Mouse (Mus musculus) testis, postnatal 14 days (tissue): ENCODE measurements around the gene Fjx1.

Experiments used
- DNase-seq: peaks from one replicate; pipeline ENCODE4 v3.0.0; 2021; ENCODE audit warnings: low spot score

Gene Fjx1

DNA sequence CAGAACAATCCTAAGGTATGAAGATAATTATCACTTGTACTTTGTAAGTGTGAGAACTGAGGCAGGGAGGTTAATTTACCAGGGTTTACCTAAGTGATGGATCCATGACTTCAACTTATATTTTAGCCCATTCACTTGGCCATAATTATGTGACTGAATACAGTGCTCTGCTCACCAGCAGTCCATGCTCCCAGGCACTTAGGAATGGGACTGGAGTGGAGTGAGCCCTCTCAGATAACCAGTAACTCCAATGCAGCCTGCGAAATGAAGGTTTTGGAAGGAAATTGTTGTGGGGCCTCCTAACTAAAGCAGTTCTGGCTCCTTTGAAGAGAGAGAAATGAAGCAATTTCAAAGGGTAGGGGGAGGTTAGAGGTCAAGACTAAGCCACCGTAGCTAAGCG is 25.9 kb downstream of the Fjx1 start:
- no peak for DNase-seq

DNA sequence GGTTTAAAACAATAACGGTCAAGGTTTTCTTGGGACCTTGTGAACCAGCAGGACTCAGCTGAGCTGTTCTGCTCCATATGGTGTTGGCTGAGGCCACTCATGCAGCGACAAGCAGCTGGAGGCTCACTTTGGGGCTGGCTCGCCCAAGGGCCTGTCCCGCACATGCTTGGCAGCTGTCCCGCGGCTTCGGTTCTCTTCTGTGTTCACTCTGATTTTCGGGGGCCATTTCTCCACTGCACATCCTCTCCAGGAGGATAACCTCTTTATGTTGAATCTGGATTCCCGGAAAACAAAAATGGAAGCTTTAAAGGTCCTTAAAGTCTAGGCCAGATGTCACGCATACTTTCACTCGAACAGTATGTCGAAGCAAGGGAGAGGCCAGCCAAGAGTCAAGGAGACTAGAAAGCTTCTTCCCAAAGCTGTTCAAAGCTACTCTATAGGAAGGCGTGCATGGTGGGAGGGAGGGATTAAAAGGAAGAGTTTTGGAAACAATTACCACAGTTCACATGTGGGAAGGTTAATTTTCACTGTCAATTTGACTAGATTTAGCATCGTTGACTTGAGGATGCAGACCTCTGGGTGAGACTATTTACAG is 36.1 kb downstream of the Fjx1 start:
- DNase-seq = no peak

DNA sequence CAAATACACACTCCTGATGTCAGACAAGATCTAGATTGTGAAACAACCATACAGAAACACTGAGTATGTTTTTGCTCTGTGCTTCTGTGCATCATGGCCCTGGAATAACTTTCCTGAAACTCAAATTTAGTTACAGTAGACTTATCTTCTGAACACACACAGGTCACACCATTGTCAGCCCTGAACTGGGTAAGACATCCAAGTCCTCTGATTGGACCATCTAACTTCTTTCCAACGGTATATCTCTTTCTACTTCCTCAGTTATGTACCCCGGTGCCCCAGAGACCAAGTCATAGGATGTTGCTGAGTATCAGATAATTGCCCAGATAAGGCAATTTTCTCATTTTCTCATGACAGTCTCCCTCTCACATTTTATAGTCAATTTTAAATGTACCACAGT is 39.6 kb downstream of the Fjx1 start:
- DNase-seq = no peak

DNA sequence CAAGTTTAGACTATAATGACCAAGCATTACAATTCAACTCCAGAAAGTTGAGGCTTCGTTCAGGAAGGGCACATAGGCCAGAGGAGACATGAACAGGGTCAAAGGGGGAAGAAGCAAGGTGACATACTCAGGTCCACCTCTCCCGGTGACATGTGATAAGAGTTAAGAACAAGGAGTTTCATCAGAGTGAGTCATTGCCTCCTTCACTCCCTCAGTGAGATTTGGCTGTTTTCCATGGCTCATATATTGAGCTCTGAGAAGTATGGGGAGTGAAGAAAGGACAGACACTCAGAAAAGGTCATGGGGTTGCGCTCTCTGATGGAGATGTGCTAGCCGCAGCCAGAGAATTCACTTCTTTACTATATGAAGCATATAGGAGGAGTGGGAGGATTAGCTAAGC is 41.7 kb downstream of the Fjx1 start:
- no peak for DNase-seq

DNA sequence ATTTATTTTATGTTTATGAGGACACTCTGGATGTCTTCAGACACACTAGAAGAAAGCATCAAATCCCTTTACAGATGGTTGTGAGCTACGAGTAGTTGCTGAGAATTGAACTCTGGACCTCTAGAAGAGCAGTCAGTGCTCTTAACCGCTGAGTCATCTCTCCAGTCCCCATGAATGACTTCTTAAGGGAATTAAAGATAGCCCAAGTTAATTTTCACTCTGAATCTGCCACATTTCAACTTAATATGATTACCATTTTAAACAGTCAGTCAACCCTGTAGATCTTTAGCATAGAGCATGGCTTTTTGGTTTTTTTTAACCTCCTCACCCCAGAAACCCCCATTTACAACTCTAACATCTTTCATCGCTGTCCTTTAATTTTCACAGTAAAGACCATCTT is 42.6 kb downstream of the Fjx1 start:
- DNase-seq = no peak

DNA sequence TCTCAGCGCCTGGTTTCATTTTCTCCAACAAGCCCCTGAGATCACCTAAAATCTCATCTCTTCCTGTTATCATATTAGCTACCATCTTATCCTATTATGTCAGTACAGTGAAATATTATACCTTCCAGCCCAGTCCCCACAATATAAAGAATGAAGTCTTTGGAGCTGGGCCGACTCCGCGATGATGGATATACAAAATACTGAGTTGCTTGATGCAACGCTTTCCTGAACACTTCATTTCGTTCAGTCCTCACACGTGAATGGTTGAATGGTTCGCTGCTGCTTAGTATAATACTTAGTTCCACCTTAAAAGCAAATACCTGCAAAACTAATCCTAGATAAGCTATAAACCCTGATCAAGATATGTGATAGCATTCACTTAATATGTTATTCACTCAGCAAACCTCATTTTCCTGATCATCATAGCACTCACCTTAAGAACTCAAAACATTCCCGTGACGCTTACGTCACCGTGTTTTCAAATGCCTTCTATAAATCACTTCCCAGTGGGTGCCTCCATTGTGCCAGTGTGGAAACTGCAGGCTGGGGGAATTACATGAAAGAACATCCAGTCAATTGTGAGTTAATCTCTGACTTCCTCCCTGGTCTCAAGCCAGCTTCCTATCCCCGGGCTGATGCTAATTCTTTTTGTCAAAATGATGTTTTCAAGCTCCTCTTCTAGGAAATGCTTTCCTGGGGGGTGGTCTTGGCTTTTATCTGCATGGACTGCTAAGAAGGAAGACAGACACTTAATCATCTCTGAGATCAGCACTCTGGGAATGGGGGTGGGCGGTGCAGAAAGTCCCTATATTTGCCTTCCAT is 44.7 kb downstream of the Fjx1 start, which contains the start of gene Trim44:
Gene Trim44, minus strand, starts transcription at position 466 of the 822 bp plus-strand sequence.
- no peak for DNase-seq

DNA sequence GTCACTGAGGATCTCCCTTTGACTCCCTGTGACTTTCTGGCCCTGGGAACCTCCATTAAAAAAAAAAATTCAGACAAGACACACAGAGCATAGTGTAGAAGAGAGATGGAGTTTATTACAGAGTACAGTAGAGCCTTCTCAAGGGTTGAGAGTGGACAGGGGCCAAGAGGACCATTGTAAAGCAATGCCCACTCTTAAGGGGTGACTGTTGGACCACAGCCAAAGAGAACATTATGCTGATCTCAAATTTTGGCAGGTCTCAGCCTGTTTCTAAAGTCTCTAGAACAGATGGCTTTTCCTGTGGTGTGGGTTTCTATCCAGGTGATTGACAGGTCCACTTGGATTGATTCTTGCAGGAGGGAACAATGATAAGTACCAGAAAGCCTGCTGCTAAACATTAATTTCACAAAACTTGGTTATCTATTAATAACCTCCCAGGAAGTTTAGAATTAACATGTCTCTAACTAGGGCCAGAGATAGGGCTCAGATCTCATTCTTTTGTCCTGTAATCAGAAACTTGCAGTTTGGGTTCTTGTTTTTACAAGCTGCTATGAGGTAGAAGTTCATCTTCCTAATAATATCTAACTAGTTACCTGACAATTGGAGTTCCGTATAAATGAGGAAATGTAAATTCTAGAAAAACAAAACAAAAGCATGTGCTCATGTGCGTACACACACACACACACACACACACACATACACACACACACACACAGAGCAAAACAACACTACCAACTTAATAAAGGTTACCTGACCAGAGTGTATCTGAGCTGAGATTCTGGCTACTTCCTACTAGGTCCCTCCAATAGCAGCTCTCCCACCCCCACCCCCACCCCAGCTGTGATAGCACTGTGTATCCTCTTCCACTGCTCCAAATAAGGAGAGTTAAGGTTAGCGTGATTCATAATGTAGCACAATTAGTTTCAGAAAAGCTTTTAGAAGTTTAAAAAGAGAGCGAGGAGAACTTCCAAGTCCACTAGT is 45.7 kb downstream of the Fjx1 start:
- DNase-seq = no peak

DNA sequence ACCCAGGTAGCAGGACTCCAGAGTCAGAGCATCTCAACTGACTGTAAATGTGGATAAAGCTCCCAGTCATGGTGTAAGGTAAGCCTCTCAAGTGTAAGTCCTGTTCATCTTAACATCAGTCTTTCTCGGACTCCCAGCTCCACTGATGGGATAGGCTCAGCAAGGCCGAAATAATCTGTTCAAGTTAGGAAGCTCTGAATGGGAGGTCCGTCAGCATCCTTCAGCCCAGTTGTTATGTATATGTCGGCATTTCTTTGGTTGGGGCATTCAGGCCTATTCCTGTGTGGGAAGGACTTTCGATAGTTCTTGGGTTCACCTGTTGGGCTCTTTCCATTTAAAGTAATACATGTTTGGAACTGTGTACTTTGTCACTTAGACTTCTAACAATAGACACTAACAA is 48.3 kb downstream of the Fjx1 start:
- DNase-seq = no peak

DNA sequence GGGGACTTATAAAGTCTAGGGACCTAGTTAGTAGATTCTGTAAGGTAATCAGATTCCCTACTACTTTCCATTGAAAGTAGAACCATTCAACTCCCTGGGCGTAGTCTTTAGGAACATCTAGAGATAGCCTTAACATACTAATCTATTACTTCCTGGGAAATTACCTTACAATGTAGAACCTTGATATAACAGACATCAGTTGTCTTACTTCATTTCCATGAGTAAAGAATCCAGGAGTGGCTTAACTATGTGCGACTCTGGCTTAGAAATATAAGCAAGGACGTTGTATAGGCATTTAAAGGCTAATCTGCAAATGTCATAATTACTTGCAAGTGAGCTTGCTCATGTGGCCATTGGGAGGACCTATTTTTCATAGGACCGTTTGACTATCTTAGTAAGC is 49.0 kb downstream of the Fjx1 start:
- no peak for DNase-seq

DNA sequence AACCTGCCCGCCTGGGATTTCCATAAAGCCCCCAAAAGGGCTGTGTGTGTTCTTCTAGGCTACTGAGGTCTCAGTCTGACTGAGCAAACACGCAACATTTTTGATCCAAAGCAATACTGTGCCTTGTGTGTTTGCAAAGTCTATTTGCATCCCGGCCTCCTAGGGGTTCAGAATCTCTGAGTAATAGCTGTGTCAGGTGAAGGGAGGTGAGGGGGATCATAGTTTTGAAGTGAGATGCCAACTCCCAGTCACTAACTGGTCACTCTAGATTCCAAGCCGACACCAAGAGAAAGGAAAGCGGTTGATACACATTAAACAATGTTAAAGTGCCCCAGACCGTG is 51.0 kb downstream of the Fjx1 start:
- no peak for DNase-seq

DNA sequence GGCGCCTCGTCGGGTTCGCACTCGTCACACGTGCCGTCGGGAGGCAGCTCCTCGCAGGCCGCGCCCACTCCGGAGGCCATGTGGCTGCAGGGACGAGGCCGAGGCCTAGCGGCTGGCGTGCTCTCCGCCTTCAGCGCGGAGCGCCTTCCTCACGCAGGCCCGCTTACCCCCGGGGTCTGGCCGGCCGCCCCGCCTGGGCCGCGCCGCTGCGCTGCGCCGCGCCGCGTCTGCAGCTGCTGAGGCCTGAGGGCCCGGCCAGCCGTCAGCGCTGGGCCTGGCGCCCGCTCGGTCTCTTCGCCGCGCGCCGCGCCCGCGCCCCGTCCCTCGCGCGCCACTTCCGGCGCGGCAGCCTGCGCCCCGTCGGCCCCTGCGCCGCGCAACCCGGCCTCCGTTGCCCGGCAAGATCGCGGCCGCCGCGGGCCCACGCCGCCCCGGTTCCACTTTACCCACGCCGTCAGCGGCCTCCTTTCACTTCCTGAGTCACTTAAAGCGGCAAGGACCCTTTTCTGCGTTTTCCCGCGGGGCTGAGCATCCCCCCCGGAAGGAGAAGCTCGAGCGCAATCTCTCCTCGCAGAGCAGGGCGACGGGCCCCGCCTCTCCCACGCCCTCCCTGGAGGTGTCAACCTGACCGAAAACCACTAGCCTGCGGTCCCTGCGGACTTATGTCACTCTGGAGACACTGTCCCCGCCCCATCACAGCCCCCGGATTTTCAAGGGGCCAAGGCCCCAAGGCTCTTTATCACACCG is 51.5 kb downstream of the Fjx1 start:
- peak; percentile 90 for DNase-seq

DNA sequence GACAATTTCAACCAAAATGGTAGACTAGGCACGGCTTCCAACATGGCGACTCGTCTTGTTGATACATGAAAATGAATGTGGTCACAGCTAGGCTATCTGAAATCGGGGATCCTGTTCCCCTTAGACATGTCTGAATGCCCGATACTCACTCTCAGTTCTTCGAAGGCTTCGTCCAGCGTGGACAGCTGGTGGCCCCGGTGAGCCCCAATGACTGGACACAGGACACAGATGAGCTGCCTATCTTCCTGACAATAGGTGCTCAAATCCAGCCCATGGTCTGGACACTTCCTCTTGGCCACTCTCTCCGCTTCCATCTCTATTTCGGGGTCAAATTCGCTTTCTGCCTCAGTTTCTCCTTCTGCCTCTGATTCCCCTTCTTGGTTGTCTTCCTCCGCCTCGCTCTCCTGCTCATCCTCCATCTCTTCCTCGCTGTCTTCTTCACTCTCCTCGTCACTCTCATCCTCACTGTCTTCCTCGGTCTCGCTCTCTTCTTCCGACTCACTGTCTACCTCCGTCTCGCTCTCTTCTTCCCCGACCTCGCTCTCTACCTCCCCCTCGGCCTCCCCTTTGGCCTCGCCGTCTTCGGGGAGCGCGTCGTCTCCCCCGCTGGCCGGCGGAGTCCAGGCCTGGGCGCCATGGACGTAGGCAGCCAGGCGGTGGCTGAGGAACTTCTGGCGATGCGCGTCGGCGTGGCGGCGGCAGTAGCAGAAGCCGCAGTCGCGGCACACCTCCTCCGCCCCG is 52.3 kb downstream of the Fjx1 start:
- no peak for DNase-seq
